Mouse (Mus musculus) CH12.LX (cell line): ENCODE data around the gene Stk24.

Source experiments
- CHD2 ChIP-seq: IDR thresholded peaks from 2 replicates; pipeline ENCODE4 v1.6.1; 2011; ENCODE audit warnings: low read length, improper control_type of control experiment
- CTCF ChIP-seq, 2 experiments: IDR thresholded peaks in 1 of 2; conservative IDR thresholded peaks in 1 of 2; 2 replicates each; pipeline ENCODE4 v1.5.1; 2011 to 2012; ENCODE audit warnings: low read depth in 2 of 2, low read length in 2 of 2, improper control_type of control experiment in 1 of 2, inconsistent platforms in 1 of 2, mild to moderate bottlenecking in 1 of 2, moderate library complexity in 1 of 2
- EP300 ChIP-seq: IDR thresholded peaks from 2 replicates; pipeline ENCODE4 v1.6.1; 2011; ENCODE audit warnings: low read length, improper control_type of control experiment
- ETS1 ChIP-seq: conservative IDR thresholded peaks from 2 replicates; pipeline ENCODE4 v1.6.1; 2012; ENCODE audit warnings: low read depth, mild to moderate bottlenecking, inconsistent platforms, low read length, improper control_type of control experiment, moderate library complexity
- MEF2A ChIP-seq: IDR thresholded peaks from 2 replicates; pipeline ENCODE4 v1.6.1; 2014; ENCODE audit warnings: low read depth, mild to moderate bottlenecking, inconsistent platforms, low read length, improper control_type of control experiment, borderline replicate concordance
- NRF1 ChIP-seq: IDR thresholded peaks from 2 replicates; pipeline ENCODE4 v1.6.1; 2014; ENCODE audit warnings: low read depth, mild to moderate bottlenecking, inconsistent platforms, low read length, improper control_type of control experiment, moderate library complexity
- POLR2A ChIP-seq: IDR thresholded peaks from 2 replicates; pipeline ENCODE4 v1.6.1; 2011; ENCODE audit warnings: low read depth, mild to moderate bottlenecking, improper control_type of control experiment, low read length
- RAD21 ChIP-seq: IDR thresholded peaks from 2 replicates; pipeline ENCODE4 v1.6.1; 2011; ENCODE audit warnings: low read depth, mild to moderate bottlenecking, low read length, improper control_type of control experiment, moderate library complexity

- TF ChIP-seq CHD2 (no peak), ETS1 (no peak), POLR2A (no peak), RAD21 (no peak), MEF2A (no peak), CTCF (conservative IDR thresholded peaks at IDR 0.05 in 1 of 2, IDR thresholded peaks at IDR 0.05 in 1 of 2; ENCODE audit: low read depth in 2 of 2, low read length in 2 of 2) (no peak), NRF1 (no peak), EP300 (no peak)
Observed at GRCm38 (mm10) chr14:121359015-121359414, 20.8 kb downstream of the Stk24 start.
